Mouse (Mus musculus): ENCODE measurements around the gene Hist2h2ab. TPM values are rescaled to one million over a fixed set of nuclear protein-coding genes. Genes with fewer than 3 reads are reported as not detected.

Gene Hist2h2ab
- polyA plus RNA-seq, 1 experiment from 2014 or later, result not detected

- H3K4me1 ChIP-seq (ENCODE audit: control insufficient read depth, insufficient read depth, low read length), result no peaks in the 10 kb centered on the region
- no peaks in the 10 kb centered on the region for H3K36me3 ChIP-seq (ENCODE audit: control insufficient read depth, insufficient read depth, low read length)
- ATAC-seq (replicated peaks; ENCODE audit: insufficient number of reproducible peaks, low FRiP score, low TSS enrichment), result no peak
- H3K27me3 ChIP-seq (ENCODE audit: control insufficient read depth, insufficient read depth, low read length), result no peaks in the 10 kb centered on the region
- H3K27ac ChIP-seq (ENCODE audit: low read depth, low read length), result no peak overlapping the region
- H3K4me3 ChIP-seq (ENCODE audit: low read depth, low read length), result no peak overlapping the region
- no peak overlapping the region for H3K9ac ChIP-seq (ENCODE audit: low read depth, low read length)
- H3K9me3 ChIP-seq (replicated peaks; ENCODE audit: control insufficient read depth, low read length), result no peaks in the 10 kb centered on the region
- 83% methylated on average over 5 of the region's 5 CpGs for whole genome bisulfite sequencing (ENCODE audit: insufficient replicate concordance)
- H3K4me2 ChIP-seq, result no peak overlapping the region; the same call in 1 of the 2 replicates
Observed at GRCm38 (mm10) chr3:96255926-96256593, 36.4 kb downstream of the Hist2h2ab start.

DNA sequence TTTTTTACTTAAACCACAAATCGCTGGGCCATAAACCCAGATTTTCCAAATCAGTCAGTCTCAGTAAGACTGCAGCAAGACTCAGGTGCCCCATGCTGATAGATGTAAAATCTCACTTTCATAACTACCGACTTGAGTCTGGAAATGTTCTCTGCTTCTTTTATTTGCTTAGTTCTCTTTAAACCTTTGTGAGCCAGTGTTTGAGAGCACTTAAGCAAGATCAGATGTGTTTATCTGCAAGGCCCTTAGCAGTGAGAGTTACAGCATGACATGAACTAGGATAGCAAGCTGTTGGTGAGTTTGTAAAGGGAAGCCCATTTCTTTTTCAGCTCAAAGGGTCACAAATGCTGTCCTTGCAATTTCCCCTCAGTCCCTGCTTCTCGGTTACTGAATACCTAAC, 37.5 kb downstream of the Hist2h2ab start:
- no peak overlapping the region for H3K9ac ChIP-seq (ENCODE audit: low read depth, low read length)
- WGBS (ENCODE audit: insufficient replicate concordance), result 74% methylated on average over 3 of the region's 3 CpGs
- H3K27me3 ChIP-seq (ENCODE audit: control insufficient read depth, insufficient read depth, low read length), result no peaks in the 10 kb centered on the region

GRCm38 (mm10) chr3:96260220-96260619, 40.6 kb downstream of the Hist2h2ab start:
- Histone ChIP-seq H3K9me3 (replicated peaks; ENCODE audit: control insufficient read depth, low read length) (no peaks in the 10 kb centered on the region), H3K4me3 (ENCODE audit: low read depth, low read length) (no peak overlapping the region), H3K27ac (ENCODE audit: low read depth, low read length) (no peak overlapping the region), H3K4me1 (ENCODE audit: control insufficient read depth, insufficient read depth, low read length) (peaks cover 5% of the 10 kb centered on the region), H3K9ac (ENCODE audit: low read depth, low read length) (no peak overlapping the region), H3K27me3 (ENCODE audit: control insufficient read depth, insufficient read depth, low read length) (no peaks in the 10 kb centered on the region), H3K36me3 (ENCODE audit: control insufficient read depth, insufficient read depth, low read length) (no peaks in the 10 kb centered on the region), H3K4me2 (no peak overlapping the region)
- WGBS (ENCODE audit: insufficient replicate concordance), result 87% methylated on average over 5 of the region's 5 CpGs
- ATAC-seq (replicated peaks; ENCODE audit: insufficient number of reproducible peaks, low FRiP score, low TSS enrichment), result no peak

More for the DNA sequence above, 37.5 kb downstream of the Hist2h2ab start:
- ATAC-seq (replicated peaks; ENCODE audit: insufficient number of reproducible peaks, low FRiP score, low TSS enrichment), result no peak
- Histone ChIP-seq H3K36me3 (ENCODE audit: control insufficient read depth, insufficient read depth, low read length) (no peaks in the 10 kb centered on the region), H3K27ac (ENCODE audit: low read depth, low read length) (no peak overlapping the region), H3K9me3 (replicated peaks; ENCODE audit: control insufficient read depth, low read length) (no peaks in the 10 kb centered on the region), H3K4me3 (ENCODE audit: low read depth, low read length) (no peak overlapping the region), H3K4me1 (ENCODE audit: control insufficient read depth, insufficient read depth, low read length) (peaks cover 4% of the 10 kb centered on the region), H3K4me2 (no peak overlapping the region)

DNA sequence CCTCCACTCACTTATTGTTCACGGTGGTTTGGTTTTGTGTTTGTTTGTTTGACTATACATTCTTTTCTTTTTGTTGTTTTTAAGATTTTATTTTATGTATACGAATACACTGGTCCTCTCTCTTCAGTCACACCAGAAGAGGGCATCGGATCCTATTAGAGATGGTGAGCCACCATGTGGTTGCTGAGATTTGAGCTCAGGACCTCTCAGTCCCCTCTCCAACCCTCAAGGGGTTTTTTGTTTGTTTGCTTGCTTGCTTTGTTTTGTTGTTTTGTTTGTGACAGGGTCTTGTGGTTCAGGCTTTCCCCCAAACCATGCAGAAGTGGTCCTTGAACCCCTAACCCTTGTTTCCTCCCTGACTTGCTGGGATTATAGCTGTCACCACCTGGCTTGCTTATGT, 42.0 kb downstream of the Hist2h2ab start:
- WGBS (ENCODE audit: insufficient replicate concordance), result 64% methylated on average over 3 of the region's 3 CpGs

GRCm38 (mm10) chr3:96262216-96262875, 42.7 kb downstream of the Hist2h2ab start:
- peak; percentile 80 for ATAC-seq (replicated peaks; ENCODE audit: insufficient number of reproducible peaks, low FRiP score, low TSS enrichment)
- no peaks in the 10 kb centered on the region for H3K27me3 ChIP-seq (ENCODE audit: control insufficient read depth, insufficient read depth, low read length)
- peaks cover 5% of the 10 kb centered on the region for H3K4me1 ChIP-seq (ENCODE audit: control insufficient read depth, insufficient read depth, low read length)
- H3K4me3 ChIP-seq (ENCODE audit: low read depth, low read length), result peak overlapping the region; percentile 57
- H3K27ac ChIP-seq (ENCODE audit: low read depth, low read length), result peak overlapping the region; percentile 98
- H3K9me3 ChIP-seq (replicated peaks; ENCODE audit: control insufficient read depth, low read length), result no peaks in the 10 kb centered on the region
- peak overlapping the region; percentile 88 for H3K9ac ChIP-seq (ENCODE audit: low read depth, low read length)
- no peaks in the 10 kb centered on the region for H3K36me3 ChIP-seq (ENCODE audit: control insufficient read depth, insufficient read depth, low read length)
- under 1% methylated on average over 19 of the region's 19 CpGs for WGBS (ENCODE audit: insufficient replicate concordance)
- H3K4me2 ChIP-seq, result peak overlapping the region; percentile 87

More for the DNA sequence above, 42.0 kb downstream of the Hist2h2ab start:
- Histone ChIP-seq H3K36me3 (ENCODE audit: control insufficient read depth, insufficient read depth, low read length) (no peaks in the 10 kb centered on the region), H3K4me1 (ENCODE audit: control insufficient read depth, insufficient read depth, low read length) (peaks cover 5% of the 10 kb centered on the region), H3K9me3 (replicated peaks; ENCODE audit: control insufficient read depth, low read length) (no peaks in the 10 kb centered on the region), H3K4me3 (ENCODE audit: low read depth, low read length) (peak overlapping the region; percentile 57; the same call in 1 of the 2 replicates), H3K27me3 (ENCODE audit: control insufficient read depth, insufficient read depth, low read length) (no peaks in the 10 kb centered on the region), H3K9ac (ENCODE audit: low read depth, low read length) (peak overlapping the region; percentile 88; the same call in 1 of the 2 replicates), H3K4me2 (peak overlapping the region; percentile 87), H3K27ac (ENCODE audit: low read depth, low read length) (peak overlapping the region; percentile 98)
- no peak for ATAC-seq (replicated peaks; ENCODE audit: insufficient number of reproducible peaks, low FRiP score, low TSS enrichment)

- Histone ChIP-seq H3K4me2 (peak within 1 kb of the TSS; percentile 87), H3K4me1 (ENCODE audit: control insufficient read depth, insufficient read depth, low read length) (peaks cover 5% of the 10 kb centered on the region), H3K9me3 (replicated peaks; ENCODE audit: control insufficient read depth, low read length) (no peaks in the 10 kb centered on the region), H3K9ac (ENCODE audit: low read depth, low read length) (peak within 1 kb of the TSS; percentile 88), H3K4me3 (ENCODE audit: low read depth, low read length) (peak within 1 kb of the TSS; percentile 57), H3K36me3 (ENCODE audit: control insufficient read depth, insufficient read depth, low read length) (no peaks in the 10 kb centered on the region), H3K27me3 (ENCODE audit: control insufficient read depth, insufficient read depth, low read length) (no peaks in the 10 kb centered on the region), H3K27ac (ENCODE audit: low read depth, low read length) (peak within 1 kb of the TSS; percentile 98)
- under 1% methylated on average over 39 of the region's 40 CpGs for WGBS (ENCODE audit: insufficient replicate concordance)
- peak; percentile 76 for ATAC-seq (replicated peaks; ENCODE audit: insufficient number of reproducible peaks, low FRiP score, low TSS enrichment)
Observed at GRCm38 (mm10) chr3:96262979-96263550, 43.4 kb downstream of the Hist2h2ab start, which contains the start of gene Hist2h4. Gene Hist2h4, minus strand, starts transcription at chr3:96263311.

GRCm38 (mm10) chr3:96263558-96264403, 44.1 kb downstream of the Hist2h2ab start:
- WGBS (ENCODE audit: insufficient replicate concordance), result 12% methylated on average over 27 of the region's 27 CpGs
- H3K4me1 ChIP-seq (ENCODE audit: control insufficient read depth, insufficient read depth, low read length), result peaks cover 5% of the 10 kb centered on the region
- no peaks in the 10 kb centered on the region for H3K9me3 ChIP-seq (replicated peaks; ENCODE audit: control insufficient read depth, low read length)
- ATAC-seq (replicated peaks; ENCODE audit: insufficient number of reproducible peaks, low FRiP score, low TSS enrichment), result no peak
- H3K4me2 ChIP-seq, result peak overlapping the region; percentile 87
- peak overlapping the region; percentile 98 for H3K27ac ChIP-seq (ENCODE audit: low read depth, low read length)
- H3K9ac ChIP-seq (ENCODE audit: low read depth, low read length), result peak overlapping the region; percentile 88
- no peaks in the 10 kb centered on the region for H3K27me3 ChIP-seq (ENCODE audit: control insufficient read depth, insufficient read depth, low read length)
- H3K4me3 ChIP-seq (ENCODE audit: low read depth, low read length), result peak overlapping the region; percentile 57
- H3K36me3 ChIP-seq (ENCODE audit: control insufficient read depth, insufficient read depth, low read length), result no peaks in the 10 kb centered on the region

DNA sequence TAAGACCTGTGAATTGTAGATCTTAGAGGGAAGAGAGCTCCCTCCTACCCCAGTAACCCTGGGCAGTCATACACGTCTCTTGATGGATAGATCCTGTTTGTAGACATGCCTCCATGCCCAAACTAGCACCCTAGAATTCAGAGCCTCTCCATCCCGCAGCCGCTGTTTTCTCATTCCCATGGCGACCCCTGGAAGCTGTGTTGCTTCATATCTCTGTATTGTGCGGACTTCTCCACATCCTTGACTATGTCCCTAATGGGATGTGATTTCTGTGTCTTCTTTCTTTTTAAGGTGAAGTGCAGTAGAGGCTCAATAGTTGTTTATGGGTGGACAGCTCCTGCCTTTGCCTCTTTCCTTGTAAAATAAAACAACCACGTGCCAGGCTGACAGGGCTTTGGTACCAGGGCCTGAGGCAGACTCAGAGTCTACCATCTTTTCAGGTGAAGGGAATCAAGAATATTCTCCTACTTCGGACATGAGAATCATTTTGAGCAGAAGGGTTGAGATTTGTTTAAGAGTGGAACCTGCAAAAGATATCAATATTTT, 44.8 kb downstream of the Hist2h2ab start:
- ATAC-seq (replicated peaks; ENCODE audit: insufficient number of reproducible peaks, low FRiP score, low TSS enrichment), result no peak
- peak overlapping the region; percentile 98; the same call in 1 of the 2 replicates for H3K27ac ChIP-seq (ENCODE audit: low read depth, low read length)
- peak overlapping the region; percentile 87; the same call in 1 of the 2 replicates for H3K4me2 ChIP-seq
- no peak overlapping the region for H3K4me3 ChIP-seq (ENCODE audit: low read depth, low read length)
- no peaks in the 10 kb centered on the region for H3K27me3 ChIP-seq (ENCODE audit: control insufficient read depth, insufficient read depth, low read length)
- H3K9me3 ChIP-seq (replicated peaks; ENCODE audit: control insufficient read depth, low read length), result no peaks in the 10 kb centered on the region
- 76% methylated on average over 7 of the region's 7 CpGs for WGBS (ENCODE audit: insufficient replicate concordance)
- peak overlapping the region; percentile 88 for H3K9ac ChIP-seq (ENCODE audit: low read depth, low read length)
- peaks cover 5% of the 10 kb centered on the region for H3K4me1 ChIP-seq (ENCODE audit: control insufficient read depth, insufficient read depth, low read length)
- no peaks in the 10 kb centered on the region for H3K36me3 ChIP-seq (ENCODE audit: control insufficient read depth, insufficient read depth, low read length)

Measured in heart, embryonic 11.5 days (tissue).